Mouse (Mus musculus) adrenal gland (tissue): ENCODE data around the gene Trio.

Experiments
- intact Hi-C: fragments of 180-260 bp; cut with DNase I; formaldehyde crosslinking; loops from one replicate; pipeline ENCODE4 v1.15.1; 2025

Trio gene

GRCm38 (mm10) chr15:27993528-27993927 is 32.1 kb downstream of the Trio start:
- intact Hi-C loops, result no loop called here

- intact Hi-C loops, result no loop called here
Observed at GRCm38 (mm10) chr15:27992596-27992995, 33.1 kb downstream of the Trio start.

- intact Hi-C loops, result no loop called here
Observed at GRCm38 (mm10) chr15:27991892-27992593, 33.6 kb downstream of the Trio start.

- intact Hi-C loops, result no loop called here
Observed at GRCm38 (mm10) chr15:27991066-27991701, 34.5 kb downstream of the Trio start.

GRCm38 (mm10) chr15:27987979-27988378 is 37.7 kb downstream of the Trio start:
- intact Hi-C loops, result no loop called here

GRCm38 (mm10) chr15:27984881-27985280 is 40.8 kb downstream of the Trio start:
- intact Hi-C loops, result loop anchor here (5.0 kb wide), 1 partner anchor 58 kb away; no protein-coding TSS in a partner anchor

GRCm38 (mm10) chr15:27981764-27982500 is 43.7 kb downstream of the Trio start:
- intact Hi-C loops, result loop anchor here (5.0 kb wide), 1 partner anchor 55 kb away; no protein-coding TSS in a partner anchor

GRCm38 (mm10) chr15:27981258-27981657 is 44.4 kb downstream of the Trio start:
- intact Hi-C loops, result loop anchor here (5.0 kb wide), 1 partner anchor 54 kb away; no protein-coding TSS in a partner anchor

GRCm38 (mm10) chr15:27980436-27980835 is 45.2 kb downstream of the Trio start:
- intact Hi-C loops, result loop anchor here (5.0 kb wide), 1 partner anchor 53 kb away; no protein-coding TSS in a partner anchor

GRCm38 (mm10) chr15:27976950-27977349 is 48.7 kb downstream of the Trio start:
- intact Hi-C loops, result no loop called here

- intact Hi-C loops, result no loop called here
Observed at GRCm38 (mm10) chr15:27976366-27976765, 49.3 kb downstream of the Trio start.

GRCm38 (mm10) chr15:27974637-27975036 is 51.0 kb downstream of the Trio start:
- intact Hi-C loops, result no loop called here

- intact Hi-C loops, result no loop called here
Observed at GRCm38 (mm10) chr15:27968183-27968582, 57.5 kb downstream of the Trio start.

- intact Hi-C loops, result no loop called here
Observed at GRCm38 (mm10) chr15:27967128-27967876, 58.3 kb downstream of the Trio start.

GRCm38 (mm10) chr15:27964877-27965276 is 60.8 kb downstream of the Trio start:
- intact Hi-C loops, result no loop called here

- intact Hi-C loops, result no loop called here
Observed at GRCm38 (mm10) chr15:27963506-27963905, 62.1 kb downstream of the Trio start.

GRCm38 (mm10) chr15:27960642-27961041 is 65.0 kb downstream of the Trio start:
- intact Hi-C loops, result no loop called here

GRCm38 (mm10) chr15:27957867-27958266 is 67.8 kb downstream of the Trio start:
- intact Hi-C loops, result no loop called here

- intact Hi-C loops, result no loop called here
Observed at GRCm38 (mm10) chr15:27955614-27956013, 70.0 kb downstream of the Trio start.

- intact Hi-C loops, result no loop called here
Observed at GRCm38 (mm10) chr15:27954356-27954755, 71.3 kb downstream of the Trio start.

- intact Hi-C loops, result no loop called here
Observed at GRCm38 (mm10) chr15:27953570-27953969, 72.1 kb downstream of the Trio start.
